Mouse (Mus musculus) hindbrain, embryonic 15.5 days (tissue): ENCODE results near the gene Dlx1. TPM values are rescaled to one million over a fixed set of nuclear protein-coding genes. Genes with fewer than 3 reads are reported as not detected.

Experiments used
- ATAC-seq: fragments of 200-750 bp; cut with Nextera tagmentation; 2 replicates; pipeline ENCODE4 v1.8.0; 2017; ENCODE audit warnings: low read depth, moderate number of reproducible peaks, moderate TSS enrichment; ENCODE audit not compliant: low FRiP score
- H3K27ac ChIP-seq: fragments of 300-500 bp; sonication (generic); replicated peaks from 2 replicates; pipeline ENCODE4 v1.5.1; 2015; ENCODE audit warnings: mild to moderate bottlenecking, inconsistent platforms
- H3K27me3 ChIP-seq: fragments of 300-500 bp; sonication (generic); 2 replicates; pipeline ENCODE4 v1.6.1; 2015; ENCODE audit warnings: control low read depth, inconsistent platforms
- H3K36me3 ChIP-seq: fragments of 300-500 bp; sonication (generic); 2 replicates; pipeline ENCODE4 v1.6.1; 2015; ENCODE audit warnings: control low read depth, inconsistent platforms
- H3K4me1 ChIP-seq: fragments of 300-500 bp; sonication (generic); replicated peaks from 2 replicates; pipeline ENCODE4 v1.6.1; 2015; ENCODE audit warnings: control low read depth, inconsistent platforms
- H3K4me2 ChIP-seq: fragments of 300-500 bp; sonication (generic); 2 replicates; pipeline ENCODE4 v1.6.1; 2015; ENCODE audit warnings: moderate library complexity, mild to moderate bottlenecking, inconsistent platforms
- H3K4me3 ChIP-seq: fragments of 300-500 bp; sonication (generic); 2 replicates; pipeline ENCODE4 v1.5.1; 2015; ENCODE audit warnings: mild to moderate bottlenecking, inconsistent platforms
- H3K9ac ChIP-seq: fragments of 300-500 bp; sonication (generic); 2 replicates; pipeline ENCODE4 v1.6.1; 2015; ENCODE audit warnings: inconsistent platforms
- H3K9me3 ChIP-seq: fragments of 300-500 bp; sonication (generic); 2 replicates; pipeline ENCODE4 v1.6.1; 2016; ENCODE audit warnings: control low read depth, inconsistent platforms
- WGBS: fragments of 180-500 bp; shearing (Covaris S2); methylation state at CpG from one replicate; pipeline ENCODE4 v1.1.7; 2015; 5-methylcytosine and 5-hydroxymethylcytosine counted together
- polyA plus RNA-seq: library from polyadenylated mRNA; unstranded; fragments of >200 nt; fragmentation: Nextera tagmentation; extraction: Ambion mirVana; gene quantifications from 2 replicates; pipeline ENCODE4 v1.2.1, GENCODE M21; 2015

Dlx1 gene
- polyA plus RNA-seq = 0.38 and 6.9 TPM in 2 replicates

- Histone ChIP-seq H3K9me3 (no peaks in the 10 kb centered on the region), H3K27me3 (peaks cover 90% of the 10 kb centered on the region), H3K4me3 (peak within 1 kb of the TSS; percentile 29), H3K27ac (no peak within 1 kb of the TSS), H3K4me1 (peaks cover 9% of the 10 kb centered on the region), H3K4me2 (peak within 1 kb of the TSS; percentile 56), H3K9ac (no peak within 1 kb of the TSS), H3K36me3 (no peaks in the 10 kb centered on the region)
- no peak for ATAC-seq
- under 1% methylated on average over 26 of the region's 26 CpGs for WGBS
Measured at GRCm38 (mm10) chr2:71528014-71528713, at the start of gene Dlx1. Gene Dlx1 (plus strand): TSS chr2:71528113.

- Histone ChIP-seq H3K27ac (no peak overlapping the region), H3K27me3 (no peaks in the 10 kb centered on the region), H3K36me3 (no peaks in the 10 kb centered on the region), H3K9ac (no peak overlapping the region), H3K4me3 (no peak overlapping the region), H3K9me3 (no peaks in the 10 kb centered on the region), H3K4me1 (no peaks in the 10 kb centered on the region), H3K4me2 (no peak overlapping the region)
- WGBS = 15% methylated on average over 7 of the region's 7 CpGs
- ATAC-seq = no peak
Measured at GRCm38 (mm10) chr2:71479917-71480316, 48.0 kb upstream of the Dlx1 start.

- Histone ChIP-seq H3K36me3 (no peaks in the 10 kb centered on the region), H3K9ac (no peak overlapping the region), H3K4me3 (no peak overlapping the region), H3K27me3 (no peaks in the 10 kb centered on the region), H3K9me3 (no peaks in the 10 kb centered on the region), H3K4me1 (no peaks in the 10 kb centered on the region), H3K4me2 (no peak overlapping the region), H3K27ac (no peak overlapping the region)
- WGBS = 82% methylated on average over 6 of the region's 6 CpGs
- no peak for ATAC-seq
Measured at GRCm38 (mm10) chr2:71481825-71482224, 46.1 kb upstream of the Dlx1 start.

- Histone ChIP-seq H3K36me3 (no peaks in the 10 kb centered on the region), H3K27me3 (no peaks in the 10 kb centered on the region), H3K4me2 (no peak overlapping the region), H3K4me1 (no peaks in the 10 kb centered on the region), H3K4me3 (no peak overlapping the region), H3K9ac (no peak overlapping the region), H3K9me3 (no peaks in the 10 kb centered on the region), H3K27ac (no peak overlapping the region)
- no peak for ATAC-seq
- 65% methylated on average over 10 of the region's 10 CpGs for WGBS
Measured at GRCm38 (mm10) chr2:71483046-71483716, 44.7 kb upstream of the Dlx1 start.

- Histone ChIP-seq H3K36me3 (no peaks in the 10 kb centered on the region), H3K9ac (no peak overlapping the region), H3K4me3 (no peak overlapping the region), H3K4me2 (no peak overlapping the region), H3K4me1 (no peaks in the 10 kb centered on the region), H3K27ac (no peak overlapping the region), H3K27me3 (no peaks in the 10 kb centered on the region), H3K9me3 (no peaks in the 10 kb centered on the region)
- peak; percentile 56; the same call in 1 of the 2 replicates for ATAC-seq
- WGBS = 28% methylated on average over 5 of the region's 5 CpGs
Measured at GRCm38 (mm10) chr2:71483717-71484066, 44.2 kb upstream of the Dlx1 start.

GRCm38 (mm10) chr2:71491295-71491694 is 36.6 kb upstream of the Dlx1 start:
- no peaks in the 10 kb centered on the region for H3K9me3 ChIP-seq
- H3K4me1 ChIP-seq = peaks cover 9% of the 10 kb centered on the region
- H3K4me2 ChIP-seq = no peak overlapping the region
- H3K27ac ChIP-seq = no peak overlapping the region
- no peaks in the 10 kb centered on the region for H3K36me3 ChIP-seq
- H3K9ac ChIP-seq = no peak overlapping the region
- no peak for ATAC-seq
- H3K4me3 ChIP-seq = no peak overlapping the region
- H3K27me3 ChIP-seq = no peaks in the 10 kb centered on the region

GRCm38 (mm10) chr2:71493161-71493683 is 34.7 kb upstream of the Dlx1 start:
- H3K4me3 ChIP-seq = no peak overlapping the region
- ATAC-seq = 0 out of 2 replicates have a peak, but pooled peaks have one; percentile 15
- WGBS = 58% methylated on average over 12 of the region's 12 CpGs

GRCm38 (mm10) chr2:71494503-71494902 is 33.4 kb upstream of the Dlx1 start:
- WGBS = 51% methylated on average over 10 of the region's 10 CpGs
- ATAC-seq = no peak
- Histone ChIP-seq H3K9me3 (no peaks in the 10 kb centered on the region), H3K4me3 (no peak overlapping the region), H3K4me1 (peaks cover 9% of the 10 kb centered on the region), H3K4me2 (0 out of 2 replicates have a peak overlapping the region, but pooled peaks have one; percentile 9), H3K27ac (no peak overlapping the region), H3K9ac (no peak overlapping the region), H3K36me3 (no peaks in the 10 kb centered on the region), H3K27me3 (no peaks in the 10 kb centered on the region)

More at GRCm38 (mm10) chr2:71493161-71493683, 34.7 kb upstream of the Dlx1 start:
- H3K27me3 ChIP-seq = no peaks in the 10 kb centered on the region
- no peak overlapping the region for H3K9ac ChIP-seq
- no peaks in the 10 kb centered on the region for H3K9me3 ChIP-seq
- no peaks in the 10 kb centered on the region for H3K36me3 ChIP-seq
- H3K27ac ChIP-seq = no peak overlapping the region
- peaks cover 9% of the 10 kb centered on the region for H3K4me1 ChIP-seq
- no peak overlapping the region for H3K4me2 ChIP-seq

GRCm38 (mm10) chr2:71494971-71495370 is 32.9 kb upstream of the Dlx1 start:
- H3K9ac ChIP-seq = no peak overlapping the region
- no peaks in the 10 kb centered on the region for H3K36me3 ChIP-seq
- peaks cover 9% of the 10 kb centered on the region for H3K4me1 ChIP-seq
- no peak overlapping the region for H3K4me3 ChIP-seq
- 0 out of 2 replicates have a peak overlapping the region, but pooled peaks have one; percentile 9 for H3K4me2 ChIP-seq
- ATAC-seq = no peak
- no peak overlapping the region for H3K27ac ChIP-seq
- no peaks in the 10 kb centered on the region for H3K27me3 ChIP-seq
- no peaks in the 10 kb centered on the region for H3K9me3 ChIP-seq
- WGBS = 9% methylated on average over 4 of the region's 4 CpGs

GRCm38 (mm10) chr2:71497175-71497574 is 30.7 kb upstream of the Dlx1 start:
- Histone ChIP-seq H3K4me1 (peaks cover 9% of the 10 kb centered on the region), H3K27me3 (no peaks in the 10 kb centered on the region), H3K27ac (no peak overlapping the region), H3K9me3 (no peaks in the 10 kb centered on the region), H3K4me2 (no peak overlapping the region), H3K4me3 (no peak overlapping the region), H3K9ac (no peak overlapping the region), H3K36me3 (no peaks in the 10 kb centered on the region)
- ATAC-seq = no peak
- 57% methylated on average over 5 of the region's 5 CpGs for WGBS

- H3K9me3 ChIP-seq = no peaks in the 10 kb centered on the region
- no peak overlapping the region for H3K9ac ChIP-seq
- no peak overlapping the region for H3K4me2 ChIP-seq
- no peak overlapping the region for H3K4me3 ChIP-seq
- no peaks in the 10 kb centered on the region for H3K36me3 ChIP-seq
- H3K27ac ChIP-seq = no peak overlapping the region
- peaks cover 6% of the 10 kb centered on the region for H3K4me1 ChIP-seq
- H3K27me3 ChIP-seq = no peaks in the 10 kb centered on the region
- no peak for ATAC-seq
- 66% methylated on average over 16 of the region's 16 CpGs for WGBS
Measured at GRCm38 (mm10) chr2:71499276-71500230, 28.4 kb upstream of the Dlx1 start.
